Mouse (Mus musculus) kidney, postnatal 25 days (tissue): Measurements from ENCODE around the gene Cdkl1.

Experiments
- DNase-seq, 2 experiments: peaks; one replicate each; pipeline ENCODE4 v3.0.0; 2021; ENCODE audit warnings: mixed read lengths in 2 of 2

Gene Cdkl1

DNA sequence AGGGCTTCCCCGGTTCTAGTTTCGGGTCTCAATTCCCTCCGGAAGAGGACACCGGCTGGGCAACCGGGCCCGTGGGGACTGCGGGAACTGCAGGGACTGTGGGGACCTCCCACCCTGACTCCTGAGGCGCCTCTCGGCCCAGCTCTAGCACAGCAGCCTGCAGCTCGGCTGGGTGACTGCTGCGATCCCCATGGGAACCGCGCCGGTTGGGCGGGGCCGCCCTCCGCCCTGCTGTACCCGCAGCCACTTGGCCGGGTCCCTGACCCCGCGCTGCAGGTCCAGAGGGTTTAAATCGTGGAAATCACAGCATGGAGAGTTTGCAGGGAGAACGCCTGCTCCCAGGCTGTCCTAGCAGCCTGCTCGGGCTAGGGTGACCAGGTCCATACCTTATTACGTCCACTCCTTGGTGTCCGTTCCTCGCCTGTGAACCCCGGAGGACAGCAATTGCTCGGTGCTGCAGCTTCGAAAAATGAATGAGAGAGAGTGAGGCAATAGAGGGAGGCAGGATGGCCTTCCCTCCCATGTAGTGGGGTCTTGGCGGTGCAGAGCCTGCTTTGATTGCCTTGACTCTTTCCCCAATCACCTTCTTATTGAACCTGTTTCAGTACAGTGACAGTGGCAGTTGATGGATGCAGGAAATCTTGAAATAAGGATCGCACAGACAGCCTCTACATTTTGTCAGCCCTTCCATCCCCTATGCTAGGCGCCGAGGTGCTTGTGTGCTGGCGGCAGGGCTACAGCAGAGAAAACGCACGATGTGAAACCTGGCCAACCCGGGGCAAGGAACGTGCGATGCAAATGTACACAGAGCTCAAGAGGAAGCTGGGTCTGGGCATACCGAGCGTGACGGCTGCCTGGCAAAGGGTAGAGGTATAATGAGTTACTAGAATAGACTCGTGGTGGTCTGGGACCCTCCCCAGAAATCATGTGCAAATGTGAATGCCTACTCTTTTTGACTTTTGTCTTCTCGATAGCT is at the start of gene Cdkl1:
Gene Cdkl1, minus strand, starts transcription at position 738 of the 976 bp plus-strand sequence.
- DNase-seq: peak; percentile 85 to 94

DNA sequence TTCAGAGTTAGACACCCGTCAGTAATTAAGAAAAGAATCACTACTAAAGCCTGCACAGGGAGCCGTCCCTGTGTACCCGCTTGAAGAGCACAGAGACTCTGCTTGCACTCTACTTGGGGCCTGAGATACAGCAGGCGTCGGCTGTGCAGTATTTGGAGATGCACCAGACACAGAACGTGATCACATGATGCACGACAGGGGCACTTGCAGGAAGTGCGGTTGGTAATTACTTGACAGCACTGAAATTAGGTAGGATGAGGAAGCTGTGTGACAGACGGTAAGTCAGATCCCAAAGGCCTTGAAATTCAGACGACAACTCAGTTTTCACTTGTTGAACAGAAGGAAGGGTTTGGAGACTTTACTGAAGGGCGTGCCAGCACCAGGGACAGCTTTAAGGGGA is 47.3 kb upstream of the Cdkl1 start:
- DNase-seq: no peak

DNA sequence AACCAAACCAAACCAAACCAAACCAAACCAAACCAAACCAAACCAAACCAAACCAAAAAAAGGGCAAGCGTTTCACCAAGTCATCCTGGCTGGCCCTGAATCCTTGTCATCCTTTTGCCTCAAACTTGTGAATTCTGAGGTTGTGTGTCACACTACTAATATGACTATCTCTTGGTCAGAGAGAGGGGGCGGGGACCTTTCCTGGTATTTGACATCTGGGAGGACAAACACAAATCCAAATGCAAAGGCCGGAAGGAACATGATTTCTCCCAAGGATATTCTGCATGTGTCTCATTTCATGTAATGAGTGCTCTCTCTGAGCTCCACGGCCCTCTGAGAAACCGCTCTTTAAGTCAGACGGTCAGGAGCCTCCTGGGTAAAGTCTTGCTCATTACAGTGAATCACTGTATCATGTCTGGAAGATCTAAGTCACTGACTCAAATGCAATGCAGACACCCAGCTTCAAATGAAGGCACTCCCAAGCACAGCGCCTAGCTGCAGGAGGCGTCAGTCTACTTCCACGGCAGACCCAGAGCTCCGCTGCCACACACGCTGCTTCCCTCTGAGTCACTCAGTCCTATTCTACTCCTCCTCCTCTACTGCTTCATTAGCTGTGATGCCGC is 43.0 kb upstream of the Cdkl1 start:
- DNase-seq: no peak

DNA sequence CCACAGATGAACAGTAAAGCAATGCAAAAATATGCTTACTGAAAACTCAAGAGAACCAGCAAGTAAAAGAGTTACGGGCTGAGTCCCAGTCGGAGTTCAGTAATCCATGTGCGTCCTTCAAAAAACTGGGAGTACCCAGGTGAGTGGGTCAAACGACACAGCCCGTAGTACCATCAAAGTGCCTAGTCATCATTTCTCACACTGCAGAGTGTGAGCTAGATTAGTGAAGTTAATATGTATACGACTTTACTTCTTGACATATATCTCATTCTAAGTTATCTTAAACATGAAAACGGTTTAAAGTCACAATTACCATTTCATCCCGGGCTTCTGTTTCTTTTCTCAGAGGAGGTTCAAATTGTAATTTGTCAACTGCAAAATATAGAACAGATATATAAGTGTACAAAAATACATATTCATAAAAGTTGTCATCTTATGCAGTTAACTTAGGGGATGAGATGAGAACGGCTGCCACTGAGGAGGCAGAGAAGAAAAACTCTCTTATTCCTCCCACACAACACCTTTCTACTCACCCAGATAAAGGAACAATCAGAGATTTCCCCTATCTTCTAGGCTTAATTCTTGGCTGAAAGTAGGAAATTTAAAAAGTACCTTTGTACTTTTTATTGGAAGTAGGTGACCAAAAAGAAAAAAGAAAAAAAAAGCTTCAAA is 40.3 kb upstream of the Cdkl1 start:
- DNase-seq: no peak

DNA sequence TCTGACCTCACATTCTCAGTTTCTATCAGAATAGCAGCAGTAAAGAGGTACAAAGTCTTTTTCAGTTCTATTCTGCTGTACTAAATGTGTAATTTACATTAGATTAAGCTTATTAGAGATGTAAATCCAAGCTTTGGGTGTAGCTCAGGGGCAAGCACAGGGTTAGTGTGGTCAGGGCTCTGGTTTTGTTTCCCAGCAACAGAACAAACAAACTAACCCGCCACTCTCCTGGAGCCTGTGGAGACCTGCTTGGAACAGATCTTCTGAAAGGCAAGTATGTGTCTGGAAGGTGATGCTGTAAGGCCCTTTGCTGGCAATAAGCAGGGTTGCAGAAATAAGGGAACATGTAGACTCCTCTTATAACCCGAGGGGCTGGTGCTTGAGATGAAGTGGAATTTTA is 37.1 kb upstream of the Cdkl1 start:
- DNase-seq: no peak

DNA sequence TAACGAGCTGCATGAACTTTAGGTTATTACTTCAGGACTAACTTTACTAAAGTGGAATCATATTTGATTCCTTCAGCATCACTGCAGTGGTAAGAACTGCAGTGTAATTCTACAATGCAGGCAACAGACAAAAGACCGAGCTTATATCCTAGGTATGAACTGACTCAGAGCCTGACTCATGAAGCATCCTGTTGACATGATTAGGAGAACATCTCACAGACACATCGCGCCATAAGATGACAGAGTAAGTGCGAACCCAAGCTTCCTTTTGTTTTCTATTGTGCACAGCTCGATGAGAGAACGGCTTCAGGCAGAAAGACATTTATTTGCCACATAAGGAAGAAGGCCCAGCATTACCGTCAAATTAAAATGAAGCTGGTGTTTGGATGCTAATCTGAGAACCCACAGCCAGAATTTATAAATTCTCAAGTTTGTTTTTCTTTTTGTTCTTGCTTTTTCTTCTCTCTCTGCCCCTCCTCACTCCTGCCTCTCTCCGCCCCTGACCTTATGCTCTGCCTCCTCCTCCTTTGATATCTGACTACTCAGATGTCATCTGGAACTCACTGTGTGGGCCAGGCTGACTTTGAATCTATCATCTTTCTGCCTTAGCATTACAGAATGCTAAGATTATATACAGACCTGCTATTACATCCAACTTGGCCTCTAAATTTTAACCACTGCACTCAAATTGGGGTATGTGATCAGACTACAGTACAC is 34.0 kb upstream of the Cdkl1 start:
- DNase-seq: no peak

DNA sequence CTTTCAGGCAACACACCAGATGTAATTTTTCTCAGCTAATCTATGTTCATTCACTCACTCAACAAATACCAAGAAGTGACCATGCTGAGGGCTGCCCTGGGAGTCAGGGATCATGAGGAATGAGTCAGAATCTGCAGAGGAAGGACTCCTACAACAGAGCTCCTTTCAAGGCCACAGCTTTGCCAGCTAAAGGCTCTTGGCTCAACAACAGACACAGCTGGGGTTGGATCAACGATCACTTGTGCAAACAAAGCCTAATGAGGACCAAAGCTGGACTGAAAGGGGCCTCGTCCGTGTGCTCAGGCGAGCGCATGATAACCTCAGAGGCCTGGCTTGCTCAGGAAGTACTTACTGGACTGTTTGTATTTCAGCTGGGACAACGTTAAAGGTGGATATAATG is 23.2 kb upstream of the Cdkl1 start:
- DNase-seq: no peak

DNA sequence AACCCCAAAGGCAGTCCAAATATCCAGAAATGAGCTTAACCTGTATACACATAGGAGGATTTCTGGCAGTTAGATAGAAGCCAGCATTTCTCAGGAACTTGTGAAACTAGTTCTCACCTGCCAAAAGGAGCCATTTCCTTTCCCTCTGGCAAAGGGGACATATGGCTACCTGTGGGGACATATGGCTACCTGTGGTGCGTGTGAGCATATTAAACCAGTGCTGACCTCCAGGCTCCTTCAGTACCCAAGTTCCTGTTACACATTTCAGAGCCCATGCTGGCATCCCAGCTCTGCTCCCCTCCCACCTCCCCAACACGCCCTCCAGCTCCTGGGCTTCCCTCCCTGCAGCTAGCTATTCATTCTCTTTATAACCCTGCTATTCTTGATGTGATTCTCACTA is 22.5 kb upstream of the Cdkl1 start:
- DNase-seq: no peak

DNA sequence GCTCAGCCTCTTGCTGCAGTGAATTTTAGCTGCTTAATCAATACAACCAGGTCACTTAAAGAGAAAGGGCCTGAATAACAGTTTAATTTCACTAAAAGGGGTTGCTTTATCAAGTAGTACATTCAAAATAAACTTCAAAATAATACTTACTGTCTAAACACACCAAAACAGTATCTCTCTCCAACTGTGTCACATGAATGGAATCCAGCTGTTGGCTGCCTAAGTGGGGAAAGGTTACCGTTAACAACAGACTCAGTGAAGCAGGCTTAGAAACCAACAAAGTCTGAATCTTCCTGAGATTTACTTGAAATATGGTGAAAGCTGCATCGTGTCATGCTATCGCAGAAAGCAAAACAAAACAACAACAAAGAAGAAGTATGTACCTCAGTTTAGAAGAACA is 21.9 kb upstream of the Cdkl1 start:
- no peak for DNase-seq

DNA sequence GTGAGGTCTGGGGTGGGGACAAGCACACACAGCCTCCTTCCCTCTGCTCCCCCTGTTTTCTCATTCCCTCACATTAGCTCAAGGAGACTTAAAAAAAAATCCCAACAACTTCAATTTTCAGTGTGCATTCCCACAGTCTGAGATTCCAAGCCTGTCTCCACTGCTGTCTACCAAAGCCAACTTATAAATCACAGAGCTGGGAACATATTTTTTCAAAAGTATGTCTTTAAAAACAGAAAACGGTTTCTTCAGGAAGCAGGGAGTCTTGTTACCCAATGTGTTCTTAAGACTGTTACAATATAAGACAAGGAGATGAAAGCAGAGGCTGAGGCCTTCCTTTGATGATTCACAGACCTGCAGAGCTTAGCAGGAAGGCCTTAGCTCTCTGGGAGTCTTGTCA is 20.9 kb upstream of the Cdkl1 start:
- DNase-seq: no peak

DNA sequence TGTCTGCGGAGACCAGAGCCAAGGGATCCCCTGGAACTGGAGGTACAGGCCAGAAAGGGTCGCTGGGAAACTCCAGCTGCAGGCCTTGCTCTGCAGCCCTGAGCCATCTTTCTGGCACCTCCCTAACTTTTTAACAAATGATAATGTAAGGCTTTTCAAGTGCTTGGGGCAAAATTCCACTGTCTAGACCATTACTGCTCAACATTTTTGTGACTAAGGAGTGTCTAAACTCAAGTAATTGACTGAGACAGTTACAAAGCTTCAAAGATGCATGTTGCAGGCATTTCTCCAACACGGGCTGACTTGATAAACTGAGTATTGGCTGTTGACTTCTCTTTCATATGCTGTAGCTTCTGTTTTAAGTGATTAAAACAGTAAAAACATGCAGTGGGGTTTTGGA is 18.4 kb upstream of the Cdkl1 start:
- DNase-seq: no peak

DNA sequence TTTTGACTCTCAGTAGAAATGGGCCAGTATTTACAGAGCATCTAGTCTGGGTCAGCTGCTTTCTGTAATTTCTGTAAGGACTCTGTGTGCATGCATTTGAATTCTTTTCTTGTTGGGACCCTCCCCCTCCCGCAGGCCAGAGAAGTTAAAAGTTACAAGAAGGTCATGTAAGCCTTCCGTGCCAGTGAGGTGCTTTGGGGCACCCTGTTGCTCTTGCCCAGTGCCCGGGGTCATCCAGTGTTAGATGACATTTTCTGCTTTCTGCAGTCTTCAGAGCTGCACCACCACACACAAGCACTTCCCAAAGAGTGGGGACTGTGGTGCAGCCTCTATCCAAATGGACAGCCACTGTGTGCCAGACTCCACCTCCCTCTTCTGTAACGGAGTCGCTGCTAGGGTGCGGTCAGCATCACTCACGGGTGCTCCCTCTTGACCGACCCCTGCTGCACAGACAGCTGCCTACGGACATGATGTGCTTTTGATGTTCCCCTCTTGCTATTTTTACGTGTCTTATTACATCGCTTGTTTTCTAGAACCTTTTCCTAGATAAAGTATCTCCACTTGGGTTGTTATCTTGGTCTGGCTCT is 16.4 kb upstream of the Cdkl1 start:
- peak in 1 of 2 experiments; percentile 55 for DNase-seq

DNA sequence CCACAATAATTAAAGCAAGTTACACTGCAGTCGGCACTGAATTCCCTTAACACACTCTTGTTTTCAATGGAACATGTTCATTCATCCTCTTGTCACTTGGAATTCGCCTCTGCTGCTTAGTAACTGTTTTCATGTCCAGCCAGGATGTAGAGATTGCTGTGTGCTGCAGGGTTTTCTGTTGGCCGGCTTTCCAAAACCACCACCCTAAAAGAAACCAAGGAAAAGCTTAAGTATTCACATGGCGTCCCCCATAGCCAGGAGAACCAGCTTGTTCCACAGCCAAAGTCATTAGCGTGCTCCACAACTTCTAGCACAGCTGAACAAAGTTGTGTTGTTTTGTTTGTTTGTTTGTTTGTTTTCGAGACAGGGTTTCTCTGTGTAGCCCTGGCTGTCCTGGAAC is 14.1 kb upstream of the Cdkl1 start:
- no peak for DNase-seq

DNA sequence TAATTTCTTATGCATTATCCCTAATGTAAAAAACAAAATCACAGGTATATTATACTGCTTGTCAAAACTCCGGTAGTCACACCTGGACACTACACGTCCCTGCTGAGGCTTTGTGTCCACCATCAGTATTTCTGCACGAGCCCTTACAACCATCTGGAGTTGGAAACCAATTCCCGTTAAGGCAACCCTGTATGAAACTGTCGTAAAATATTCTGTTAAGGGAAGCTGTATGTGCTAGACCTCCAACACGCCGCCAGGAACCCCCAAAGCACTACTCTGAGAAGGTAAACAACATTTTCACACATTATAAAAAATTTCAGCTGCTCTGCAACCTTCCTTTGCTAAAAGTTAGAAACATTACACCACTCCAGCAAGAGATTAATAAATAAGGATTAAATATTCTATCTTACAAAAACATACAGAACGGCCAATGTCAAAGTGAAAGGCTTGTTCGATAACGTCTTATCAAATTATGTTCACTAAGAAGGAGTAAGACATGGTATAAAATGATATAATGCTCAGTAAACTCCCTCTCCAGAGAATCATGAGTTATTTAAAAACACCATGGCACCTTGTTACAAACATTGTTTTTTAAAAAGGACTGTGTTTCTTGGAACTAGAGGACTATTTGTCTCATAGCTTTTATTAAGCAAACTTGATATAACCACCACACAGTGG is 13.5 kb upstream of the Cdkl1 start:
- no peak for DNase-seq

DNA sequence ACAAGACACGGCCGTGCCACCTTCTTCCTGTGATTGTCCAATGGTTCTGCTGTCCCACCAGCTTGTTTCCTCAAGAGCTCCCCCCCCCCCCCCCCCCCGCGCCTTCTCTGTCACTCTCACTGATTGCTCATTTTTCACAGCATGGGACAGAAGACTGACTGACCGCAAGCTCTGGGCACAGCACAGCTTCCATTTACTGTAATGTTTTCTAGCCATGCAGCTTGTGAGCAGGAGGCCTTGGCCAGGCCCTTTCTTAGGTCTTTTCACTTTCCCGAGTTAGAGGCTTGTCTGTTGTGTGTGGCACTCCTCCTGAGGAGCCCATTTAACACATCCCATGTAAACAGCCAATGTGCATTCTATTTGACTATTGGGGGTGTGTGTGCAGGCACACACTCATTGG is 12.1 kb upstream of the Cdkl1 start:
- DNase-seq: no peak

DNA sequence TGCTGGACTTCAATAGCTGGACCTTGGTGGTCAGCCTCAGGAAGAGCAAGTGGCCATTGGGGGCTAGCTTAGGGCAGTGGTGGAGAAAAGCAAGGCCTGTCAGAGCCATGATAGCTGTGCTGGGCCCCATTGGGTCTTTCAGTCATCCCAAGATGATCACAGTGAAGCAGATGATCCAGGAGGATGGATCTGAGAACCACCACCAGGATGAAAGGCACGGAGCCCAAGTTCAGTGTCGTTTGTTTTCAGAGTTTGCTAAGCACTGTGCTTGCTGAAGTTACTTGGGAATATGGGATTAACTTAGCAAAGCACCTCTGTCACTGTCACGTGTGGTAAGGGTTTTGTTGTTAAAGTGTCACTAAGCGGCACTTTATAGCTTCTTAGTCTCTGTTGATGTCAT is 9.5 kb upstream of the Cdkl1 start:
- DNase-seq: no peak

DNA sequence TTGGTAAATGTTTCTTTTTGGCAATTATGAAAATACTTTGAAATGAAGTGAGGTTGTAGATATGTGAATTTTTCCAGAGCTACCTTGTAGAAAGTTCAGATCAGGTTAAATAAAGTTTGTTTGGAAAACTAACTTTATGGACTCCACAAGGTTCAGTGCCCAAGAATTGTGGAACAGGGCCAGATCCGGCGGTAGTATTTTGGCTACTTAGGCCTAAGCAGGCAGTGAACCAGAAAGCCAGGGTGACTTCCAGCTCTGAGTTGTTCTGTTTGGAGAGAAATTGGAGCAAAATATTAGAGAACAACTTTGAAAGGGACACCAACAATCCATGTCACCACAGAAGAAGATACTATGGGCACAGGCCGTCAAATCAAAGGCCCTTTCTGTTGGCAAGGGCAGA is 5.2 kb upstream of the Cdkl1 start:
- DNase-seq: peak; percentile 89 to 93

DNA sequence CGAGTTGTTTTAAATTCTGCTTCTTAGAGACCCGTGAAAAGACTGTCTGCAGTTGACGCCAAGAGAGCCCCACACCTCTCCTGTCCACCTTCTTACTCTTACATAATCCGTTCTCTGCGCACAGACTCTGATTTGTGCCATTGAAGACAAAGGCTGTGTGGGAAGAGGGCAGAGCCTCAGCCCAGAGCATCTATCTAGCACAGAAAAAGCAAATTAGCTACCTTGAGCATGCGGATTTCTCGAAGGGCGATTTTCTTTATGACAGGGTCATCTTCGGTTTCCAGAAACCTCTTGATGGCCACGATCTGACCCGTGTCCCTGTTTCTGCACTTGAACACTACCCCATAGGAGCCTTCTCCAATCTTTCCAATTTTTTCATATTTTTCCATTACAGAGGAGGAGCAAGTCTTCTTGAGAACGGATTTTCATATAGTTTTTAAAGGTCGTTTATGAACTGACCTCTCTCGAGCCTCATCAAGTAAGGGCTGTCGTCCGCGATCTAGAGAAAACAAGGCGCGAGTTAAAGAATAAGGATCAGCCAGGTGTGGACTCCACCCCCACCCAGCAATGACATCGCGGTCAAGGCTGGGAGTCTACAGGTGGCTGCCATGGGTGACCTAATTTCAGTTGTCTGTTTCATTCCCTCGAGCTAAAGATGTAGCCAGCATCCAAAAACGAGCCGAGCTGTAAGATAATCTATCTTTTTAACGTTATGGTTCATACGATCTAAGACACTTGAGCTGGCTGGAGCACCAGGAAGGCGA is 1.1 kb downstream of the Cdkl1 start:
- peak; percentile 65 to 74 for DNase-seq

DNA sequence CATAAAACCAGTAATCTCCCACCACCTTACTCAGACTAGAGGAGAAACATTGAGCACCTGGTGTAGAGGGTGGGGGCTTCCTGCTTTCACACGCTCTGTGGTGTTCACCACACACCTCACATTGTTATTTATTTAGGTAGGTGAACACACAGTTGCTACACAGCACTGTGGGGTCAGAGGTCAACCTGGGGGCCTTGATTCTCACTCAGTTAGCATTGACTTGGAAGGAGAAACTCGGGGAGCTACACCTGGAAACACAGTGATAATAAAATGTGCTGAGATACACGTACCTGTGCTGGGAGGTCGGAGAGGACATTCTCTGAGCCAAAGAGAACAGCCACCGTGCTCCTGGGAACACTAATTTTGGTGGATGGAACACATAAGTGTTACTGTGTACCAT is 2.7 kb downstream of the Cdkl1 start:
- DNase-seq: peak; percentile 57

DNA sequence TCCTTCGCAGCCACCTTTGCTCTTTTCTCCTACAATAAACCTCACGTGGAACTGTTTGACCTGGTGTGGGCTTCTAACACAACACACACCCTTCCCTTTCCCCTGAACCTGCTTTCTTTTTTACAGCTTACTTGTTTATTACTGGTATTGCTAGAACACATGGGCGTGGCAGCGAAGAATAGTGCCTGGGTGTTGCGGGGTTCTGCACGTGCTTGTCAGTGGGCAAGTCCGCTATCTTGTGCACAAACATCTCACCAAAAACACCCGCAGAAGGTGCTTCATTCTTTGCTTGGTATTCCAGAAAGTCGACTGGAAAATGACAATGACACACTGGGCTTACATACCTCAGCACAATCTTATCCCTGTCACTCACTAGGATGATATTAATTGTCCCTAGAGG is 5.6 kb downstream of the Cdkl1 start:
- DNase-seq: no peak
